Mouse (Mus musculus) limb, embryonic 10.5 days (tissue): ENCODE data around the gene Ppp1r10. TPM values are rescaled to one million over a fixed set of nuclear protein-coding genes. Genes with fewer than 3 reads are reported as not detected.

ENCODE experiments used
- DNase-seq: peaks from one replicate; pipeline ENCODE4 v3.0.0-alpha.2; 2017; ENCODE audit warnings: low spot score
- H3K27ac ChIP-seq: fragments of 300-500 bp; sonication (generic); 2 replicates; pipeline ENCODE4 v1.5.1; 2016; ENCODE audit warnings: mild to moderate bottlenecking
- H3K27me3 ChIP-seq: fragments of 300-500 bp; sonication (generic); 2 replicates; pipeline ENCODE4 v1.6.1; 2016; ENCODE audit warnings: low read depth, mild to moderate bottlenecking; ENCODE audit not compliant: poor library complexity, severe bottlenecking
- H3K36me3 ChIP-seq: fragments of 300-500 bp; sonication (generic); 2 replicates; pipeline ENCODE4 v1.6.1; 2016; ENCODE audit warnings: mild to moderate bottlenecking, moderate library complexity
- H3K4me1 ChIP-seq: fragments of 300-500 bp; sonication (generic); 2 replicates; pipeline ENCODE4 v1.6.1; 2016
- H3K4me3 ChIP-seq: fragments of 300-500 bp; sonication (generic); 2 replicates; pipeline ENCODE4 v1.5.1; 2016; ENCODE audit warnings: mild to moderate bottlenecking, moderate library complexity
- H3K9me3 ChIP-seq: fragments of 300-500 bp; sonication (generic); replicated peaks from 2 replicates; pipeline ENCODE4 v1.6.1; 2016; ENCODE audit warnings: mild to moderate bottlenecking
- WGBS: fragments of 180-500 bp; shearing (Covaris S2); methylation state at CpG from one replicate; pipeline ENCODE4 v1.1.7; 2016; 5-methylcytosine and 5-hydroxymethylcytosine counted together
- polyA plus RNA-seq: library from polyadenylated mRNA; unstranded; fragments of >200 nt; fragmentation: Nextera tagmentation; extraction: Ambion mirVana; gene quantifications from 2 replicates; pipeline ENCODE4 v1.2.1, GENCODE M21; 2016

Gene Ppp1r10
- polyA plus RNA-seq, 1 experiment from 2014 or later: 63.4 TPM

- WGBS: 95% methylated on average over 15 of the region's 15 CpGs
- Histone ChIP-seq H3K4me1 (no peaks in the 10 kb centered on the region), H3K4me3 (no peak overlapping the region), H3K36me3 (peaks cover 86% of the 10 kb centered on the region), H3K27ac (no peak overlapping the region), H3K27me3 (no peaks in the 10 kb centered on the region), H3K9me3 (no peaks in the 10 kb centered on the region)
- DNase-seq: no peak
Measured at GRCm38 (mm10) chr17:35958533-35959223, 42.4 kb downstream of the Ppp1r10 start.

- H3K36me3 ChIP-seq: peaks cover 95% of the 10 kb centered on the region
- no peaks in the 10 kb centered on the region for H3K27me3 ChIP-seq
- WGBS: 93% methylated on average over 10 of the region's 10 CpGs
- no peaks in the 10 kb centered on the region for H3K9me3 ChIP-seq
- no peak overlapping the region for H3K4me3 ChIP-seq
- H3K27ac ChIP-seq: no peak overlapping the region
- no peak for DNase-seq
- H3K4me1 ChIP-seq: no peaks in the 10 kb centered on the region
Measured at GRCm38 (mm10) chr17:35963279-35963678, 47.0 kb downstream of the Ppp1r10 start.

GRCm38 (mm10) chr17:35967621-35968020 is 51.4 kb downstream of the Ppp1r10 start:
- Histone ChIP-seq H3K4me1 (peaks cover 14% of the 10 kb centered on the region), H3K9me3 (no peaks in the 10 kb centered on the region), H3K4me3 (no peak overlapping the region), H3K27me3 (no peaks in the 10 kb centered on the region), H3K36me3 (peaks cover 58% of the 10 kb centered on the region), H3K27ac (no peak overlapping the region)
- WGBS: 88% methylated on average over 2 of the region's 2 CpGs
- no peak for DNase-seq

- peaks cover 55% of the 10 kb centered on the region for H3K36me3 ChIP-seq
- peak; percentile 99 for DNase-seq
- peak within 1 kb of the TSS; percentile 87 for H3K27ac ChIP-seq
- under 1% methylated on average over 68 of the region's 68 CpGs for WGBS
- H3K9me3 ChIP-seq: no peaks in the 10 kb centered on the region
- H3K4me3 ChIP-seq: peak within 1 kb of the TSS; percentile 95
- H3K27me3 ChIP-seq: no peaks in the 10 kb centered on the region
- peaks cover 14% of the 10 kb centered on the region for H3K4me1 ChIP-seq
Measured at GRCm38 (mm10) chr17:35969418-35970389, 53.5 kb downstream of the Ppp1r10 start, which contains the start of gene Abcf1. TSS of gene Abcf1 (minus strand) at chr17:35969761.

GRCm38 (mm10) chr17:35972131-35972530 is 55.9 kb downstream of the Ppp1r10 start:
- WGBS: 88% methylated on average over 1 of the region's 1 CpGs
- H3K4me3 ChIP-seq: no peak overlapping the region
- H3K9me3 ChIP-seq: no peaks in the 10 kb centered on the region
- H3K4me1 ChIP-seq: peaks cover 14% of the 10 kb centered on the region
- DNase-seq: no peak
- H3K27ac ChIP-seq: no peak overlapping the region
- H3K36me3 ChIP-seq: peaks cover 51% of the 10 kb centered on the region
- no peaks in the 10 kb centered on the region for H3K27me3 ChIP-seq

GRCm38 (mm10) chr17:35978811-35979400 is 62.7 kb downstream of the Ppp1r10 start:
- Histone ChIP-seq H3K4me1 (peaks cover 22% of the 10 kb centered on the region), H3K9me3 (no peaks in the 10 kb centered on the region), H3K27me3 (no peaks in the 10 kb centered on the region), H3K27ac (peak overlapping the region; percentile 95), H3K36me3 (peaks cover 59% of the 10 kb centered on the region), H3K4me3 (peak overlapping the region; percentile 95)
- WGBS: under 1% methylated on average over 41 of the region's 41 CpGs
- DNase-seq: peak; percentile 93

- Histone ChIP-seq H3K36me3 (peaks cover 57% of the 10 kb centered on the region), H3K27me3 (no peaks in the 10 kb centered on the region), H3K4me3 (peak within 1 kb of the TSS; percentile 95), H3K4me1 (peaks cover 22% of the 10 kb centered on the region), H3K27ac (peak within 1 kb of the TSS; percentile 95), H3K9me3 (no peaks in the 10 kb centered on the region)
- under 1% methylated on average over 95 of the region's 109 CpGs for WGBS
- peak; percentile 97 for DNase-seq
Measured at GRCm38 (mm10) chr17:35979401-35980362, 63.4 kb downstream of the Ppp1r10 start, which contains the start of the genes Gnl1 and Prr3. TSS of gene Gnl1 (plus strand) at chr17:35979851. TSS of gene Prr3 (minus strand) at chr17:35980236.

GRCm38 (mm10) chr17:35980363-35980754 is 64.1 kb downstream of the Ppp1r10 start:
- H3K27me3 ChIP-seq: no peaks in the 10 kb centered on the region
- peaks cover 59% of the 10 kb centered on the region for H3K36me3 ChIP-seq
- peak overlapping the region; percentile 95 for H3K4me3 ChIP-seq
- WGBS: 0% methylated on average over 26 of the region's 29 CpGs
- peak overlapping the region; percentile 95 for H3K27ac ChIP-seq
- no peaks in the 10 kb centered on the region for H3K9me3 ChIP-seq
- no peak for DNase-seq
- H3K4me1 ChIP-seq: peaks cover 22% of the 10 kb centered on the region

- Histone ChIP-seq H3K4me1 (peaks cover 22% of the 10 kb centered on the region), H3K36me3 (peaks cover 60% of the 10 kb centered on the region), H3K27me3 (no peaks in the 10 kb centered on the region), H3K27ac (no peak overlapping the region), H3K9me3 (no peaks in the 10 kb centered on the region), H3K4me3 (no peak overlapping the region)
- DNase-seq: no peak
- 96% methylated on average over 9 of the region's 9 CpGs for WGBS
Measured at GRCm38 (mm10) chr17:35981776-35982175, 65.5 kb downstream of the Ppp1r10 start.
